Mouse (Mus musculus): ENCODE measurements around the gene Esp1. TPM values are rescaled to one million over a fixed set of nuclear protein-coding genes. Genes with fewer than 3 reads are reported as not detected.
"Not testable (repeated sequence)": the region's sequence is repeated elsewhere in the genome, so short reads cannot be mapped to it uniquely, and the experiment has no call there.

Gene Esp1
- not detected in 2 replicates for total RNA-seq (2012; rRNA removed)

GRCm38 (mm10) chr17:40726820-40727219, at the start of gene Esp1:
TSS of gene Esp1 (plus strand) at chr17:40727120.
- TF ChIP-seq ZNF384 (IDR thresholded peaks at IDR 0.05; ENCODE audit: low read depth, low read length) (no peak), HCFC1 (IDR thresholded peaks at IDR 0.05; ENCODE audit: borderline replicate concordance, insufficient read depth, low read length) (no peak), CHD2 (IDR thresholded peaks at IDR 0.05; ENCODE audit: low read depth, low read length) (no peak), ZC3H11A (IDR thresholded peaks at IDR 0.05; ENCODE audit: borderline replicate concordance, low read depth, low read length) (no peak), MAFK (IDR thresholded peaks at IDR 0.05; ENCODE audit: insufficient read depth, low read depth, low read length) (no peak)
- no peaks in the 10 kb centered on the region for H3K9me3 ChIP-seq (ENCODE audit: control insufficient read depth, insufficient read depth, low read depth, low read length)
- no peak for DNase-seq (ENCODE audit: low read depth, low spot score)
- H3K36me3 ChIP-seq (ENCODE audit: control insufficient read depth, insufficient read depth, low read length, poor library complexity, severe bottlenecking), result no peaks in the 10 kb centered on the region
- H3K4me1 ChIP-seq (ENCODE audit: control insufficient read depth in 2 of 2, insufficient read depth in 2 of 2, low read length in 2 of 2, poor library complexity in 1 of 2), result no peaks in the 10 kb centered on the region
- H3K4me3 ChIP-seq (ENCODE audit: insufficient read depth in 1 of 2, low read depth in 1 of 2, low read length in 2 of 2, poor library complexity in 1 of 2, severe bottlenecking in 1 of 2), result no peak within 1 kb of the TSS
- H3K9ac ChIP-seq (ENCODE audit: insufficient read depth, low read depth, low read length, poor library complexity, severe bottlenecking), result no peak within 1 kb of the TSS
- in situ Hi-C loops (cut with MboI; ENCODE audit: low sequenced_read_pairs in 2 of 2, unreplicated experiment in 2 of 2), result no loop called here
- no peak within 1 kb of the TSS for H3K27ac ChIP-seq (ENCODE audit: insufficient read depth, low read depth, low read length, poor library complexity, severe bottlenecking)

DNA sequence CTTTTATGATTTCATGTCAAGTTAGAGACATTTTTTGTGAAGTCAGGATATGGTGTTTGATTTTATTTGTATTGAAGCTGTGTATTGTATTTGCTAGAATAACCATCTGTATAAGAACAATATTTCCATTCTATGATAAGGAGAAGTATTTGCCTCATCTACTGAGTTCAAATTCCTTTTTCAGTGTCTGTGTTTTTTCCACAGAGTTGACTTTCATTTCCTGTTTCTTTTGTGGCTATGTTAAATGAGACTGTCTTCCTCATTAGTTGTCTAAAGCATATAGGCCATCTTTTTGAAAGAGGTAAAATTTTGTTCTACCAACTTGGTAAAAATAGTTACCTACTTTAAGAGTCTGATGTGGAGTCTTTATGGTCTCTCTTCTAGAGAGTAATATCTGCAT, 10.6 kb upstream of the Esp1 start:
- H3K27ac ChIP-seq (ENCODE audit: insufficient read depth, low read depth, low read length, poor library complexity, severe bottlenecking), result no peak overlapping the region
- H3K9ac ChIP-seq (ENCODE audit: insufficient read depth, low read depth, low read length, poor library complexity, severe bottlenecking), result no peak overlapping the region
- in situ Hi-C loops (cut with MboI; ENCODE audit: low sequenced_read_pairs in 2 of 2, unreplicated experiment in 2 of 2), result no loop called here

GRCm38 (mm10) chr17:40717055-40717454, 9.9 kb upstream of the Esp1 start:
- H3K36me3 ChIP-seq (ENCODE audit: control insufficient read depth, insufficient read depth, low read length, poor library complexity, severe bottlenecking); H3K4me1 ChIP-seq (ENCODE audit: control insufficient read depth in 2 of 2, insufficient read depth in 2 of 2, low read length in 2 of 2, poor library complexity in 1 of 2); H3K9ac ChIP-seq (ENCODE audit: insufficient read depth, low read depth, low read length, poor library complexity, severe bottlenecking); H3K4me3 ChIP-seq (ENCODE audit: insufficient read depth in 1 of 2, low read depth in 1 of 2, low read length in 2 of 2, poor library complexity in 1 of 2, severe bottlenecking in 1 of 2); H3K27ac ChIP-seq (ENCODE audit: insufficient read depth, low read depth, low read length, poor library complexity, severe bottlenecking); DNase-seq (ENCODE audit: low read depth, low spot score); in situ Hi-C loops (cut with MboI; ENCODE audit: low sequenced_read_pairs in 2 of 2, unreplicated experiment in 2 of 2); H3K9me3 ChIP-seq (ENCODE audit: control insufficient read depth, insufficient read depth, low read depth, low read length): not testable (repeated sequence)

More for the DNA sequence above, 10.6 kb upstream of the Esp1 start:
- no peak for DNase-seq (ENCODE audit: low read depth, low spot score)
- Histone ChIP-seq H3K36me3 (ENCODE audit: control insufficient read depth, insufficient read depth, low read length, poor library complexity, severe bottlenecking) (no peaks in the 10 kb centered on the region), H3K4me1 (ENCODE audit: control insufficient read depth in 2 of 2, insufficient read depth in 2 of 2, low read length in 2 of 2, poor library complexity in 1 of 2) (no peaks in the 10 kb centered on the region), H3K9me3 (ENCODE audit: control insufficient read depth, insufficient read depth, low read depth, low read length) (no peaks in the 10 kb centered on the region), H3K4me3 (ENCODE audit: insufficient read depth in 1 of 2, low read depth in 1 of 2, low read length in 2 of 2, poor library complexity in 1 of 2, severe bottlenecking in 1 of 2) (no peak overlapping the region)
- TF ChIP-seq MAFK (IDR thresholded peaks at IDR 0.05; ENCODE audit: insufficient read depth, low read depth, low read length) (no peak), HCFC1 (IDR thresholded peaks at IDR 0.05; ENCODE audit: borderline replicate concordance, insufficient read depth, low read length) (no peak), CHD2 (IDR thresholded peaks at IDR 0.05; ENCODE audit: low read depth, low read length) (no peak), ZC3H11A (IDR thresholded peaks at IDR 0.05; ENCODE audit: borderline replicate concordance, low read depth, low read length) (no peak), ZNF384 (IDR thresholded peaks at IDR 0.05; ENCODE audit: low read depth, low read length) (no peak)

DNA sequence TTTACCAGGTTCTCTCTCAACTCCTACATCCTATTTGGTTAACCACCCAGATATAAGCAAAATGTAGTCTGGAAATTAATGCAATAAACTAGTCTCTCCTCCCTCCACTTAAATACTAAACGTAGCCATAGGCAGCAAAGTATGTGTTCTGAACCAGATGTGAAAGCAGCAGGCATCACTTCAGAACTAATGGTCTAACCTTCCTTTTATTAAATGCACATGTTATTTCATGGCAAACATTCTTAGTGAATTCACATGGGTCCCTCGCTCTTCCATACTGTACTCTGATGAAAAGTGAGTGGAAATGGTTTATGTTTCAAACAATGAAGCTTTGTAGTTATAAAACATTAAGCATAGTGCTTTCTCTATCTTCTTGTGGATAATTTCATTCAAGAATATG, 4.4 kb downstream of the Esp1 start:
- TF ChIP-seq HCFC1 (IDR thresholded peaks at IDR 0.05; ENCODE audit: borderline replicate concordance, insufficient read depth, low read length), result no peak
- TF ChIP-seq CHD2 (IDR thresholded peaks at IDR 0.05; ENCODE audit: low read depth, low read length), result no peak
- no peak for TF ChIP-seq ZC3H11A (IDR thresholded peaks at IDR 0.05; ENCODE audit: borderline replicate concordance, low read depth, low read length)
- TF ChIP-seq ZNF384 (IDR thresholded peaks at IDR 0.05; ENCODE audit: low read depth, low read length), result no peak
- TF ChIP-seq MAFK (IDR thresholded peaks at IDR 0.05; ENCODE audit: insufficient read depth, low read depth, low read length), result no peak
- Histone ChIP-seq H3K4me3 (ENCODE audit: insufficient read depth in 1 of 2, low read depth in 1 of 2, low read length in 2 of 2, poor library complexity in 1 of 2, severe bottlenecking in 1 of 2) (no peak overlapping the region), H3K36me3 (ENCODE audit: control insufficient read depth, insufficient read depth, low read length, poor library complexity, severe bottlenecking) (no peaks in the 10 kb centered on the region), H3K9me3 (ENCODE audit: control insufficient read depth, insufficient read depth, low read depth, low read length) (no peaks in the 10 kb centered on the region), H3K4me1 (ENCODE audit: control insufficient read depth in 2 of 2, insufficient read depth in 2 of 2, low read length in 2 of 2, poor library complexity in 1 of 2) (no peaks in the 10 kb centered on the region), H3K27ac (ENCODE audit: insufficient read depth, low read depth, low read length, poor library complexity, severe bottlenecking) (no peak overlapping the region), H3K9ac (ENCODE audit: insufficient read depth, low read depth, low read length, poor library complexity, severe bottlenecking) (no peak overlapping the region)
- in situ Hi-C loops (cut with MboI; ENCODE audit: low sequenced_read_pairs in 2 of 2, unreplicated experiment in 2 of 2), result no loop called here
- DNase-seq (ENCODE audit: low read depth, low spot score), result no peak

GRCm38 (mm10) chr17:40731724-40732123, 4.8 kb downstream of the Esp1 start:
- in situ Hi-C loops (cut with MboI; ENCODE audit: low sequenced_read_pairs in 2 of 2, unreplicated experiment in 2 of 2), result no loop called here
- no peak overlapping the region for H3K4me3 ChIP-seq (ENCODE audit: insufficient read depth in 1 of 2, low read depth in 1 of 2, low read length in 2 of 2, poor library complexity in 1 of 2, severe bottlenecking in 1 of 2)
- H3K36me3 ChIP-seq (ENCODE audit: control insufficient read depth, insufficient read depth, low read length, poor library complexity, severe bottlenecking), result no peaks in the 10 kb centered on the region
- DNase-seq (ENCODE audit: low read depth, low spot score), result no peak
- no peaks in the 10 kb centered on the region for H3K9me3 ChIP-seq (ENCODE audit: control insufficient read depth, insufficient read depth, low read depth, low read length)
- no peaks in the 10 kb centered on the region for H3K4me1 ChIP-seq (ENCODE audit: control insufficient read depth in 2 of 2, insufficient read depth in 2 of 2, low read length in 2 of 2, poor library complexity in 1 of 2)
- no peak overlapping the region for H3K9ac ChIP-seq (ENCODE audit: insufficient read depth, low read depth, low read length, poor library complexity, severe bottlenecking)
- TF ChIP-seq HCFC1 (IDR thresholded peaks at IDR 0.05; ENCODE audit: borderline replicate concordance, insufficient read depth, low read length) (no peak), ZC3H11A (IDR thresholded peaks at IDR 0.05; ENCODE audit: borderline replicate concordance, low read depth, low read length) (no peak), CHD2 (IDR thresholded peaks at IDR 0.05; ENCODE audit: low read depth, low read length) (no peak), ZNF384 (IDR thresholded peaks at IDR 0.05; ENCODE audit: low read depth, low read length) (no peak), MAFK (IDR thresholded peaks at IDR 0.05; ENCODE audit: insufficient read depth, low read depth, low read length) (no peak)
- no peak overlapping the region for H3K27ac ChIP-seq (ENCODE audit: insufficient read depth, low read depth, low read length, poor library complexity, severe bottlenecking)

Data from ES-E14 (cell line).